Mouse (Mus musculus) megakaryocyte, embryonic 14.5 days (primary cell): ENCODE results near the gene Tubg1.

Source experiments
- FLI1 ChIP-seq: IDR thresholded peaks from 2 replicates; pipeline ENCODE4 v1.6.1; 2012; ENCODE audit warnings: low read length, inconsistent platforms, mixed read lengths
- GATA1 ChIP-seq: IDR thresholded peaks from 3 replicates; pipeline ENCODE4 v1.6.1; 2012; ENCODE audit warnings: mixed read lengths, low read length, inconsistent platforms, borderline replicate concordance

DNA sequence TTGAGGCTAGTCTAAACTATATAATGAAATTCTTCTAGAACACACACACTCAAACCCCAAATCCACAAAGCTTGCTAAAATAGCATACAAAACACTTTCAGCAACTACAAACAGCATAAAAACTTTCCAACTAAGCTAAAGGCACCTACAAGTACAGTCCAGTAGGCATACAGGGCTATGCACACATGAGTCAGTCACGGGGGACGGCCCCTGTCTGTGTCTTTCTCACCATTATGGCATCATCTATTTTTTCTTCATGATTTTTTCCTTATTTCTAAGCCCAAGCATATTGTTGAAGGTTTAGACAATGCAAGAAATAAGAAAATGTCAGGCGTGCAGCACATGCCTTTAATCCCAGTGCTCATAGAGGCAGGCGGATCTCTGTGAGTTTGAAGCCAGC is 8.6 kb upstream of the Tubg1 start:
- no peak for TF ChIP-seq FLI1
- TF ChIP-seq GATA1: no peak
